8 mouse cellular contexts compared by ENCODE assay signal in genomic region chr2:131179246-131179886, GRCm38 (mm10). TPM values are rescaled to one million over a fixed set of nuclear protein-coding genes. Genes with fewer than 3 reads are reported as not detected.
DNase-seq lines count a peak whose midpoint lies in the region; ATAC-seq lines count a peak whose summit lies in the region.

No protein-coding gene starts in this region.

- DNase-seq in NIH3T3 (ENCODE audit: low read depth): peak; percentile 81
- DNase-seq in cerebellum, adult 9-10 months: peak; percentile 73
- DNase-seq in frontal cortex, postnatal 10 days (ENCODE audit: low spot score in 2 of 2): peak; percentile 61 to 66
- peak; percentile 58 to 66 for DNase-seq in left cerebral cortex, adult 8-10 months (ENCODE audit: low spot score in 2 of 2)
- DNase-seq in right cerebral cortex, adult 18-20 months: peak; percentile 64
- DNase-seq in urinary bladder, postnatal 14 days (ENCODE audit: low spot score): peak; percentile 64

- ATAC-seq in hindbrain, embryonic 13.5 days (ENCODE audit: low FRiP score): peak; percentile 57

- H3K4me1 ChIP-seq in hindbrain, embryonic 13.5 days (replicated peaks): peaks cover 48% of the 10 kb centered on the region

- H3K9me3 ChIP-seq in hindbrain, embryonic 13.5 days: no peaks in the 10 kb centered on the region

- peak overlapping the region; percentile 99 for H3K4me2 ChIP-seq in hindbrain, embryonic 13.5 days

- H3K9ac ChIP-seq in hindbrain, embryonic 13.5 days: peak overlapping the region; percentile 98

- peaks cover 3% of the 10 kb centered on the region; the same call in 1 of the 2 replicates for H3K36me3 ChIP-seq in hindbrain, embryonic 13.5 days
- H3K36me3 ChIP-seq in macrophage (ENCODE audit: inconsistent target): peaks cover 5% of the 10 kb centered on the region; the same call in 1 of the 2 replicates

- under 1% methylated on average over 66 of the region's 67 CpGs for WGBS in hindbrain, embryonic 13.5 days
- under 1% methylated on average over 65 of the region's 67 CpGs for WGBS in macrophage (ENCODE audit: missing documents)

- peaks cover 37% of the 10 kb centered on the region for H3K79me2 ChIP-seq in macrophage (ENCODE audit: inconsistent target)

- no peaks in the 10 kb centered on the region for H3K27me3 ChIP-seq in hindbrain, embryonic 13.5 days

- H3K27ac ChIP-seq in hindbrain, embryonic 13.5 days: peak overlapping the region; percentile 96
- H3K27ac ChIP-seq in macrophage: peak overlapping the region; percentile 73

- H3K4me3 ChIP-seq in hindbrain, embryonic 13.5 days: peak overlapping the region; percentile 90
- peak overlapping the region; percentile 61 for H3K4me3 ChIP-seq in macrophage (ENCODE audit: inconsistent target)

RNA-seq across cellular contexts. Expression of gene Cenpb, which starts 0.5 kb away (rescaled TPM):
- polyA plus RNA-seq in hindbrain, embryonic 13.5 days (2015; fragmentation: Nextera tagmentation; extraction: Ambion mirVana): 13.3 and 13.4 TPM in 2 replicates
- 10 to 100 TPM; 73.8 to 80.9 (median 75.8) TPM for total RNA-seq in left cerebral cortex, adult 8-10 months (2022)
- 10 to 100 TPM; 10.4 to 41.7 (median 15.7) TPM for total RNA-seq in macrophage (2018; cell fraction: chromatin; rRNA removed)
- 100 to 1,000 TPM in 10 of 26 experiments, 10 to 100 TPM in 16; 66.8 to 122 (median 95.5) TPM for total RNA-seq in macrophage (2018; cell fraction: cytosol; rRNA removed)
- 10 to 100 TPM; 29.6 to 95.9 (median 60.9) TPM for total RNA-seq in macrophage (2018; cell fraction: nucleus; rRNA removed)
- polyA plus RNA-seq in macrophage (2018): 97.8 to 113 TPM (median 108 TPM) in 3 replicates

RNA-seq across cellular contexts. Expression of gene Cdc25b, which starts 7.4 kb away (rescaled TPM):
- 34.1 and 41.8 TPM in 2 replicates for polyA plus RNA-seq in hindbrain, embryonic 13.5 days (2015; fragmentation: Nextera tagmentation; extraction: Ambion mirVana)
- total RNA-seq in left cerebral cortex, adult 8-10 months (2022): 10 to 100 TPM; 18.3 to 21.9 (median 19.1) TPM
- total RNA-seq in macrophage (2018; cell fraction: chromatin; rRNA removed): 10 to 100 TPM in 13 of 26 experiments, 1 to 10 TPM in 13; 1.6 to 73.3 (median 11.7) TPM
- total RNA-seq in macrophage (2018; cell fraction: cytosol; rRNA removed): 10 to 100 TPM in 10 of 26 experiments, 1 to 10 TPM in 16; 3.5 to 20.4 (median 7.8) TPM
- total RNA-seq in macrophage (2018; cell fraction: nucleus; rRNA removed): 10 to 100 TPM in 11 of 26 experiments, 1 to 10 TPM in 15; 2.7 to 35.5 (median 7.2) TPM
- polyA plus RNA-seq in macrophage (2018): 8.9 to 17.1 TPM (median 9.4 TPM) in 3 replicates

RNA-seq across cellular contexts. Expression of gene Spef1, which starts 7.7 kb away (rescaled TPM):
- 8.7 and 9.9 TPM in 2 replicates for polyA plus RNA-seq in hindbrain, embryonic 13.5 days (2015; fragmentation: Nextera tagmentation; extraction: Ambion mirVana)
- 1 to 10 TPM; 7.4 to 8.3 (median 8.1) TPM for total RNA-seq in left cerebral cortex, adult 8-10 months (2022)
- 10 to 100 TPM in 1 of 26 experiments, 1 to 10 TPM in 25; 1.3 to 10.1 (median 4.6) TPM for total RNA-seq in macrophage (2018; cell fraction: chromatin; rRNA removed)
- total RNA-seq in macrophage (2018; cell fraction: cytosol; rRNA removed): 1 to 10 TPM in 24 of 26 experiments, under 1 TPM in 2; 0.84 to 3.6 (median 1.5) TPM
- 10 to 100 TPM in 1 of 26 experiments, 1 to 10 TPM in 25; 1.6 to 10.7 (median 4.0) TPM for total RNA-seq in macrophage (2018; cell fraction: nucleus; rRNA removed)
- 0.98 to 3.7 TPM (median 2.0 TPM) in 3 replicates for polyA plus RNA-seq in macrophage (2018)

RNA-seq across cellular contexts. Expression of gene 1700037H04Rik, which starts 19.5 kb away (rescaled TPM):
- polyA plus RNA-seq in hindbrain, embryonic 13.5 days (2015; fragmentation: Nextera tagmentation; extraction: Ambion mirVana): 94.3 and 94.6 TPM in 2 replicates
- 10 to 100 TPM; 84.5 to 96.9 (median 92.6) TPM for total RNA-seq in left cerebral cortex, adult 8-10 months (2022)
- 10 to 100 TPM in 7 of 26 experiments, 1 to 10 TPM in 19; 1.6 to 23.2 (median 8.0) TPM for total RNA-seq in macrophage (2018; cell fraction: chromatin; rRNA removed)
- 10 to 100 TPM; 31.6 to 61.2 (median 44.3) TPM for total RNA-seq in macrophage (2018; cell fraction: cytosol; rRNA removed)
- total RNA-seq in macrophage (2018; cell fraction: nucleus; rRNA removed): 10 to 100 TPM in 21 of 26 experiments, 1 to 10 TPM in 5; 5.8 to 30.5 (median 16.5) TPM
- polyA plus RNA-seq in macrophage (2018): 29.5 to 50.1 TPM (median 49.5 TPM) in 3 replicates

RNA-seq across cellular contexts. Expression of gene Ap5s1, which starts 27.5 kb away (rescaled TPM):
- polyA plus RNA-seq in hindbrain, embryonic 13.5 days (2015; fragmentation: Nextera tagmentation; extraction: Ambion mirVana): 31.0 and 35.8 TPM in 2 replicates
- 10 to 100 TPM; 23.9 to 28.5 (median 26.2) TPM for total RNA-seq in left cerebral cortex, adult 8-10 months (2022)
- total RNA-seq in macrophage (2018; cell fraction: chromatin; rRNA removed): 10 to 100 TPM in 12 of 26 experiments, 1 to 10 TPM in 14; 2.1 to 38.8 (median 9.8) TPM
- total RNA-seq in macrophage (2018; cell fraction: cytosol; rRNA removed): 10 to 100 TPM in 25 of 26 experiments, 1 to 10 TPM in 1; 8.8 to 37.6 (median 26.1) TPM
- total RNA-seq in macrophage (2018; cell fraction: nucleus; rRNA removed): 10 to 100 TPM in 22 of 26 experiments, 1 to 10 TPM in 4; 1.9 to 32.5 (median 19.4) TPM
- polyA plus RNA-seq in macrophage (2018): 16.5 to 31.5 TPM (median 17.0 TPM) in 3 replicates

Comparison
In these comparisons a context has a peak if more than half of its experiments do, and no peak if none do; other contexts are left out.
1. Peak in every context shown above with its lines: DNase-seq, ATAC-seq, H3K4me3 ChIP-seq and H3K27ac ChIP-seq.